Mouse (Mus musculus) granulocyte monocyte progenitor cell, adult 5-6 weeks (primary cell): ENCODE results near the gene Rnf8. TPM values are rescaled to one million over a fixed set of nuclear protein-coding genes. Genes with fewer than 3 reads are reported as not detected.

Source experiments
- ATAC-seq: replicated peaks from 2 replicates; pipeline ENCODE4 v1.8.0; 2016; ENCODE audit warnings: mild to moderate bottlenecking, moderate TSS enrichment, inconsistent platforms; ENCODE audit not compliant: poor library complexity, severe bottlenecking
- total RNA-seq, 2 experiments: library from RNA; stranded (forward) in 1 of 2; stranded (reverse) in 1 of 2; fragments of 200-712, 200-1000 nt in 1 of 2; fragments of >200 nt in 1 of 2; fragmentation: Nextera tagmentation in 1 of 2; gene quantifications; 2 replicates each; pipeline ENCODE4 v1.2.3; 2014 to 2017

The Rnf8 gene
- total RNA-seq, 2 experiments from 2014 or later, result 34.7 to 42.3 TPM

DNA sequence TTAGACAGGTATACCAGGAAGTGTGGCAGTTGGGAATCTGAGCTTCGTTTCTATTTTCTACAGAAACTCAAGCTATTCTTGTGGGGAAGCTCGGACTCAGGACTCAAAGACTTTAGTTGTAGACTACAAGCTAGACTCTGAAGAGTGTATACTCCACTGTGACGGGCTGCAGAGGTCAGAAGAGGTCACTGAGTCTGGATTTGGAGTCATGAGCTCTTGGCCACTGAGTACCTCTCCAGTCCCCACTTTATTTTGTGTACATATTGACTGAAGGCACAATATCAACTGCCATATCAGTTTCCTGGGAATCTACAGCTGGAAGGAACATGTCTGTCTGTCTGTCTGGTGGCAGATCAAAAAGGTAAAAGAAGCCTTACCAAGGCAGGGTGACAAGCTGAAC is 4.6 kb downstream of the Rnf8 start:
- no peak for ATAC-seq

GRCm38 (mm10) chr17:29623488-29623887 is 8.9 kb downstream of the Rnf8 start:
- ATAC-seq, result no peak

- no peak for ATAC-seq
These were observed 12.7 kb downstream of the Rnf8 start for GRCm38 (mm10) chr17:29627285-29627684.

DNA sequence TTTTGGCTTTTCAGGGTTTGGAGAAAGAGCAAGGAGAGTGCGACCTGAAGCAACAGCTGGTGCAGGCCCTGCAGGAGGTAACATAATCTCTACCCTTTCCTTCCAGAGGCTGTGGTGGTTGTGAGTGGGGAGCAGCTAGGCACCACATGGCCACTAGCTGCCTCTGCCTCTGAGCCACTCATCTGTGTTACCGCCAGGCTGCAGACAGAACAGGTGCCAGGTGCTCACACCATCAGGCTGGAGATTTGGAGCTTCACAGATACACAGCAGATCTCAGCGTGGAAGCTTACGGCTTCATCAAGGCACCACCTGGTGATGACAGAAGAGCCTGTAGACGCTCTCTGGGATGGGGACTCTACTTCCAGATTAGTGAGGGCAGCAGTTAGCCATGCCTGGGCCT is 14.4 kb downstream of the Rnf8 start:
- no peak for ATAC-seq

GRCm38 (mm10) chr17:29629620-29630019 is 15.0 kb downstream of the Rnf8 start:
- ATAC-seq, result no peak

DNA sequence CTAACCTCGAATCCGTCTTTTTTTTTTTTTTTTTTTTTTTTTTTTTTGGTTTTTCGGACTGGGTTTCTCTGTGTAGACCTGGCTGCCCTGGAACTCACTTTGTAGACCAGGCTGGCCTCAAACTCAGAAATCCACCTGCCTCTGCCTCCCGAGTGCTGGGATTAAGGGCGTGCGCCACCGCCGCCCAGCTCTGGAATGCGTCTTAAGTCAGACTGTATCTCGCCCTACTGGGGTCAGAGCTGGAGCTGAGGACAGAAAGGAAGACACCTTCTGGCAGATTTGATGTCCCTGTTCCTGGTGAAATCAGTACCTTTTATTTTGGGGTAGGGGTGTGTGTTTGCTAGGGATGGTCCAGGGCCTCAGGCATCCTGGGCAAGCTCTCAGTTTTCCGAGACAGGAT is 17.7 kb downstream of the Rnf8 start:
- no peak for ATAC-seq

DNA sequence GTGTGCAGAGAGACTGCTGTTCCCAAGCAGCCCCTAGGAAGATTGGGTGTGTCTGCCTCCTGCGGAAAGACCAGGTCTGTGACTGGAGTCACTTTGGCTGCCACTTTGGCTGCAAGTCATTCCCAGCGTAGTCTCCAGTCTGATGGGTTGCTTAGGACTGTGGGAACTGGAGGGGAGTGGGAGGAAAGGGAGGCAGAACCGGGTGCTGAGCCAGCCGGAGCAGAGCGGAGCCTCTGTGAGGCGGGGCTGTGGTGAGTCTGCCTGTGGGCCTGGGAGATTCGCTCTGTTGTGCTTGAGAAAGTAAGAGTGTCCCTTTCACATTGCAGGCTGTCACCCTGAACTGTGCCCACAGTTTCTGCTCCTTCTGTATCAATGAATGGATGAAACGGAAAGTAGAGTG is 20.9 kb downstream of the Rnf8 start:
- ATAC-seq, result no peak

- ATAC-seq, result no peak
These were observed 21.5 kb downstream of the Rnf8 start for GRCm38 (mm10) chr17:29636118-29636517.

DNA sequence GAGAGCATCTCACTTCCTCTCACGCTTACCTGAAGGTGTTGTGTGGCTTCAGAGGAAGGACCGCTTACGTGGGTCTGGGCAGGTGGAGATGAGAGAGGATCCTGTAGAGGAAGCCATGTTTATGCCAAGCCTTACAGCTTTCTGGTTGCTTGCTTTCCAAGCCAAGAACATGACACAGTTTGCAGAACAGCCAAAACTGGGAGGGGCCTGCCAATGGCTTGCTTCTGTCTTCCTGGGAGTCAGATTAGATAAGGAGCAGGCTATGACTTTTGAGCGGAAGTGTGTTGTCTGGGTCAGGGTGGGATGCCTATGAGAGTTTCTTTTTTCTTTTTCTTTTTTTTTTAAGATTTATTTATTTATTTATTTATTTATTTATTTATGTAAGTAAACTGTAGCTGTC is 22.8 kb downstream of the Rnf8 start:
- ATAC-seq, result no peak

DNA sequence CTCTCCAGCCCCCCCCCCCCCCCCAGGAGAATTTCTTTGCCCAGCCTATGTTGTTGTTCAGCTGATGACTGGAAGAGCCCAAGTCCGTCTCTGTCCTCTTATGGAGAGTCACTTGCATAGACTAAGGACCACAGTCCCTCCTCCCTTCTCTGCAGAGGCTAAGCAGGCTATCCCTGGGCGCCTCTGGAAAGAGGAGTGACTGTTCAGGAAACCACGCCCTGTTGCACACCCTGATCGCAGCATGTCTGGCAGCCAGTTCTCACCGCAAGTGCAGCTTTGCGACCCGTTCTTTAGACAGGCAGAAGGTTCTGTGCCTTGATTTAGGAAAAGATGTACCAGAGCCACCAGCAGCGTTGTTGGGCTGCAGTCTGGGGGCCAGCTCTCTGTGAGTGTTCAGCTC is 23.3 kb downstream of the Rnf8 start:
- ATAC-seq, result no peak; the same call in 1 of the 2 replicates

DNA sequence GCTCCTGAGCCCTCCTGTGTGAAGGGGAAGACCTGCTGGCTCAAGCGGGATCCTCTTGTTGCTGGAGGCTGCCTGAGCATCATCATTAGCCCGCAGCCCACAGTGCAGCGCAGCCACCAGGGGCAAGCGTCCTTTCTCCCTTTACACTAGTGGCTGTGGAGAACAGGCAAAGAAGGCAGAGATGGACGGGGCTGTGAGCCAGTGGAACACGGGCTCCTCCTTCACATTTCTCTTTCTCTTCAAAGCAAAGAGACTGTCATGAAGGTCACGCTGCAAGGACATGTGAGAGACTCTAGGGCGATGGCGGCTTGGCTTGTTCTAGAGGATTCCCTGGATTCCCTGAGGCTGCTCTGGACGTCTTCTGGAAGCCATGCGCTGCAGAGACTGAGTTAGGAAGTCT is 26.4 kb downstream of the Rnf8 start:
- ATAC-seq, result no peak

DNA sequence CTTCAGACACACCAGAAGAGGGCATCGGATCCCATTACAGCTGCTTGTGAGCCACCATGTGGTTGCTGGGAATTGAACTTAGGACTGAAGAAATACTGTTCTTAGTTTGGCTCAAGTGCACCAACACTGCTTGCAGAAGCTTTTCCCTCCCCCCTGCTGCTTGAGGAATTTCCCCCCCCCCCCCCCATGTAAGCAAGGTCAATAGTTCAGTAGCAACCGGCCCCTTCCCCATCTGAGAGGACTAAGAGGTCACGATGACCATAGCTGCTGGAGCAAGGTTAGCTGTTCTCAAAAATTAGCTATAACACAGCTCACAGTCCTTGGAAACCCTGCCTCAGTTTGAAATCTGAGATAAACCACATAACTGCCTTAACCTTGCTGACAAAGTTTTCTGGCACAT is 27.6 kb downstream of the Rnf8 start:
- ATAC-seq, result no peak

GRCm38 (mm10) chr17:29658249-29658648 is 43.7 kb downstream of the Rnf8 start:
- ATAC-seq, result no peak

- ATAC-seq, result peak; percentile 96
These were observed 45.6 kb downstream of the Rnf8 start, which contains the start of gene Cmtr1 for GRCm38 (mm10) chr17:29660076-29660761. Cmtr1 (plus strand) TSS chr17:29660595.

GRCm38 (mm10) chr17:29660762-29661391 is 46.3 kb downstream of the Rnf8 start:
- ATAC-seq, result peak; percentile 60

- ATAC-seq, result no peak
These were observed 47.6 kb downstream of the Rnf8 start for GRCm38 (mm10) chr17:29662145-29662544.

- no peak for ATAC-seq
These were observed 53.7 kb downstream of the Rnf8 start for GRCm38 (mm10) chr17:29668051-29668986.

DNA sequence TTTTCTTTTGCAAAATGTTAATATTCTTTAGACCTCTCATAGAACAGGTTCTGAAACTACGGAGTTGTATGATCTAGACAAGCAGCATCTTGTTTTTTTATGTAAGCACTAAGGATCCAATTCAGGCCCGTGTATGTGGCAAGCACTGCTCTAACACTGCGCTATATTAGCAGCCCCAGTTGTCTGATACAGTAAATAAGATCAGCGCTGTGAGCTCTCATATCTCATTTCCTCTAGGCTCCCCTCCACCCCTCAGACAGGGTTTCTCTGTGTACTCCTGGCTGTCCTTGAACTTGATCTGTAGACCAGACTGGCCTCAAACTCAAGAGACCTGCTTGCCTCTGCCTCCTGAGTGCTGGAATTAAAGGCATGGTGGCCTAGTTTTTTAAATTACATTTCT is 54.4 kb downstream of the Rnf8 start:
- ATAC-seq, result no peak

DNA sequence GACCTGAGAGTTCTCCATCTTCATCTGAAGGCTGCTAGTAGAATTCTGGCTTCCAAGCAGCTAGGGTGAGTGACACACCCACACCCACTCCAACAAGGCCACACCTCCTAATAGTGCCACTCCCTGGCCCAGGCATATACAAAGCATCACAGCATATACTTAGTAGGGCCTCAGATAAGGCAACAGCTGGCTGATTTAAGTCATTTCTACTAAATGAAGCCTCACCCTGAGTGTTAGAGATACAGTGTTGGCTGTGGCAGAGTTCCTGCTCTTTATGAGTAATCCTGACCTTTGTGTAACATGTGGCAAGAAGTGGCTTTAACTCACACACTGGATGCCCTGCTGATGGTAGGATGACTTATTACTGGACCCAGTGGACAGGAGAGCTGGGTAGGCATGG is 55.3 kb downstream of the Rnf8 start:
- no peak for ATAC-seq

GRCm38 (mm10) chr17:29671021-29671420 is 56.4 kb downstream of the Rnf8 start:
- no peak for ATAC-seq

- ATAC-seq, result peak; percentile 73
These were observed 58.7 kb downstream of the Rnf8 start for GRCm38 (mm10) chr17:29673325-29673724.
